8 mouse cellular contexts compared by ENCODE assay signal in the genomic region with DNA sequence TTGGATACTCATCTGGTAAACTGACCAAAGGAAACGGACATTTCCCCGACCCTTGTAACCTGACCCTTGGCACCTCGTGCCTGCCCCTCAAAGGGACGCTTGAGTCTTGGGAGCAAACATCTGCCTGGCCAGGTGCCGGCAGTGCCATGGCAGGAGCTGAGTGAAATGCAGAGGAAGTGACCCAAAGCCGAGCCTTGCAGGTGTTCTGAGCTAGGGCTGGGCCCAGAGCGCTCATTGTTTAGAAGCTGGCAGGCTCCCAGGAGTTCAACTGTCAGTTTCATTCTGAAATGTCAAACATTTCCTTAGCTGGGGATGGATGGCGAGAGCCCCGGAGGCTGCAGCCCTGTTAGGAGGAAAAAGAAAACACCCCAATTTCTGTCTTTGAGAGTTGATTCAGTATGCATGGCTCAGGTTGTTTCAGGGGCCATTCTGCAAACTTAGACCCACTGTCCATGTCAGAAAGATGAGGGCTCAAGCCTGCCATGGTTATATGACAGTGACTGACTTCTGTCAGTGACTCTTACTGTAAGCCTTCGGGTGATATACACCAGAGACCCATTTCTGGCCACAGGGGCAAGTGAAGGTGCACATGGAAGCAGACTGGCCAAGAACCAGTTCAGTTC.
DNase-seq lines count a peak whose midpoint lies in the region; ATAC-seq and TF ChIP-seq lines count a peak whose summit lies in the region.
"Had no signal": no experiment of that assay in that cellular context is flagged by ENCODE, and none has a peak within 500 bp of the region (broad histone marks: within the 10 kb centered on the region; RNA-seq: fewer than 3 reads in every experiment).

No protein-coding gene starts in this region.

- no peak overlapping the region for H3K27ac ChIP-seq in kidney, postnatal 0 days
- no peak overlapping the region for H3K27ac ChIP-seq in forebrain, embryonic 15.5 days (replicated peaks)
- H3K27ac ChIP-seq: heart, embryonic 13.5 days had no signal

- peak; percentile 41 for ATAC-seq in activated CD4-positive, CD25-positive, alpha-beta regulatory T cell, adult 4 months
- ATAC-seq in kidney, postnatal 0 days (replicated peaks; ENCODE audit: low FRiP score, low read depth), result no peak
- ATAC-seq in forebrain, embryonic 15.5 days (replicated peaks), result no peak

- H3K9ac ChIP-seq in kidney, postnatal 0 days (ENCODE audit: low read depth, low read length), result no peak overlapping the region
- no peak overlapping the region for H3K9ac ChIP-seq in forebrain, embryonic 15.5 days (replicated peaks)
- H3K9ac ChIP-seq: heart, embryonic 13.5 days had no signal

- no peaks in the 10 kb centered on the region for H3K27me3 ChIP-seq in kidney, postnatal 0 days (ENCODE audit: insufficient read depth, low read length)
- no peaks in the 10 kb centered on the region for H3K27me3 ChIP-seq in forebrain, embryonic 15.5 days
- H3K27me3 ChIP-seq: heart, embryonic 13.5 days had no signal

- H3K4me2 ChIP-seq in kidney, postnatal 0 days (ENCODE audit: low read length), result no peak overlapping the region
- H3K4me2 ChIP-seq in forebrain, embryonic 15.5 days (replicated peaks), result no peak overlapping the region
- H3K4me2 ChIP-seq: heart, embryonic 13.5 days had no signal

- DNase-seq in CD4-positive helper T cell, adult 2 months (ENCODE audit: low read depth, low spot score), result peak; percentile 59
- DNase-seq in kidney, postnatal 0 days (ENCODE audit: low spot score), result peak; percentile 47
- peak; percentile 59 for DNase-seq in naive thymus-derived CD4-positive, alpha-beta T cell, adult 2 months (ENCODE audit: low read depth)
- DNase-seq in urinary bladder, postnatal 14 days (ENCODE audit: low spot score), result no peak
- no peak for DNase-seq in right cerebral cortex, postnatal 36 days (ENCODE audit: low spot score in 2 of 2)

- no peak for TF ChIP-seq CTCF in kidney, postnatal 0 days (IDR thresholded peaks at IDR 0.05; ENCODE audit: low read depth)

- no peaks in the 10 kb centered on the region for H3K9me3 ChIP-seq in kidney, postnatal 0 days (replicated peaks; ENCODE audit: low read length)
- no peaks in the 10 kb centered on the region for H3K9me3 ChIP-seq in forebrain, embryonic 15.5 days
- H3K9me3 ChIP-seq: heart, embryonic 13.5 days had no signal

- H3K36me3 ChIP-seq in kidney, postnatal 0 days (ENCODE audit: insufficient read depth, low read length), result no peaks in the 10 kb centered on the region
- no peaks in the 10 kb centered on the region for H3K36me3 ChIP-seq in forebrain, embryonic 15.5 days
- H3K36me3 ChIP-seq: heart, embryonic 13.5 days had no signal

- peaks cover 19% of the 10 kb centered on the region; the same call in 1 of the 2 replicates for H3K4me1 ChIP-seq in kidney, postnatal 0 days (replicated peaks; ENCODE audit: insufficient read depth, low read length)
- peaks cover 15% of the 10 kb centered on the region for H3K4me1 ChIP-seq in forebrain, embryonic 15.5 days

- no peak overlapping the region for H3K4me3 ChIP-seq in kidney, postnatal 0 days (replicated peaks; ENCODE audit: low read depth, low read length)
- no peak overlapping the region for H3K4me3 ChIP-seq in forebrain, embryonic 15.5 days
- H3K4me3 ChIP-seq: heart, embryonic 13.5 days had no signal

- WGBS in kidney, postnatal 0 days, result 18% methylated on average over 10 of the region's 10 CpGs
- WGBS in forebrain, embryonic 15.5 days, result 36% methylated on average over 10 of the region's 10 CpGs

Comparison
In these comparisons a context has a peak if more than half of its experiments do, and no peak if none do; other contexts are left out.
1. DNase-seq: peak in CD4-positive helper T cell, adult 2 months (single experiment), kidney, postnatal 0 days (single experiment) and naive thymus-derived CD4-positive, alpha-beta T cell, adult 2 months (single experiment); none in urinary bladder, postnatal 14 days (single experiment) and right cerebral cortex, postnatal 36 days (0 of 2).